Mouse (Mus musculus): ENCODE data around the gene Btbd3. TPM values are rescaled to one million over a fixed set of nuclear protein-coding genes. Genes with fewer than 3 reads are reported as not detected.

Gene Btbd3
- total and polyA plus RNA-seq, 3 experiments, result 0.11 TPM; not detected in 2

DNA sequence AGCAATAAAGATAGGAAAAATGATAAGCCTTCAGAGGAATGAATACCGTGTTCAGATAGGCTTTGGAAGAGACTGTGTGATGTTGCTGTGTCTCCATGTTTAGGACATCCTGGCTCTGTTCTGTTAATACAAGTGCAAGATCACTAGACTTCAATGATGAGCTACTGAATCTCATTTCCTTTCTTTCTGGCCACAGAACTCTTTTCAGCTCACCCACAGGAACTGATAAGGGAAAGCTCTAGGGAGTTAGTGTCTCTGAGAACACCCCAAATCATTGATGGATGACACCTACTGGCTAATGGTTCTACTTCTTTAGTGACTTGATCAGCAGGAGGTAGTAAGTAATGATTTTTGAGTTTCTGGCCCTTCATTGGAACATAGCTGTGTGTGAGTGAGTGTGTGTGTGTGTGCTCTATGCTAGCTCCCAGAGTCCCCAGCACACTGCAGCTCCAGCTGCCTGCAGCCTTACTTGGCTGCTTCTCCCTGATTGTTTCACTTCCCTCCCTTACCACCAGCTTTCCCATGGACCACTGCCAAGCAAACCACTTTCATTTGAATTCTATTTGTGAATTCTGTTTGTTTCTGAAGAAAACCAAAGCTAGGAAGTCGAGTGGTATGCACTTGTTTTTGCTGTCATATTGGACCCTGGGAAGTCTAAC lies 10.6 kb upstream of the Btbd3 start:
- ATAC-seq (ENCODE audit: extremely low read depth, insufficient number of reproducible peaks, low FRiP score, poor library complexity, severe bottlenecking) (no peak), DNase-seq (ENCODE audit: low spot score) (no peak)
- TF ChIP-seq TAL1 (conservative IDR thresholded peaks at IDR 0.05; ENCODE audit: low read depth, low read length) (no peak), GATA1 (IDR thresholded peaks at IDR 0.05; ENCODE audit: borderline replicate concordance, low read length) (no peak), POLR2AphosphoS5 (IDR thresholded peaks at IDR 0.05; ENCODE audit: insufficient replicate concordance, low read depth, low read length) (no peak), CTCF (IDR thresholded peaks at IDR 0.05; ENCODE audit: low read depth, low read length) (no peak), GATA2 (IDR thresholded peaks at IDR 0.05; ENCODE audit: borderline replicate concordance, low read depth, low read length) (no peak)
- Histone ChIP-seq H3K4me1 (ENCODE audit: insufficient read depth, low read depth, low read length) (no peaks in the 10 kb centered on the region), H3K4me3 (ENCODE audit: low read depth, low read length) (no peak overlapping the region), H3K36me3 (replicated peaks) (no peaks in the 10 kb centered on the region), H3K9me3 (replicated peaks) (peaks cover 6% of the 10 kb centered on the region), H3K27me3 (ENCODE audit: insufficient read depth, low read length) (no peaks in the 10 kb centered on the region)

DNA sequence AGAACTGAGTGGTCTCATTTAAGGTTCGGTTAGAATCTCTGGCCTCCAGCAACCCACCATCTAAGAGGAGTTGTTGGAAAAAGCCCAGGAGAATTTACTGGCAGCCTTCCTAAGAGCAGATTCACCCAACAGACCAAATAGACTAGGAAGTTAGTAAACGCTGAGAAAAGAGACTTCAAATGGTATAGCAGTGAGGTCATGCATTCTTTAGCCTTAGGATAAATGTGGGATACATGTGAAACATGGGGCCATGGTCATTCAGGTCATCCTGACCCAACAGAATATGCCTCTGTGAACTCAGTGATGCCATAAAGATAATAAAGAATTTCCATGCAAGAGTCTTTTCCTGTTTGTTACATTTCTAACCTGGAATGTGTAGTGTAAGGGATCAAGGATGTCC lies 8.4 kb upstream of the Btbd3 start:
- Histone ChIP-seq H3K27me3 (ENCODE audit: insufficient read depth, low read length) (no peaks in the 10 kb centered on the region), H3K9me3 (replicated peaks) (0 out of 2 replicates have a peak, but pooled peaks cover 4% of the 10 kb centered on the region), H3K4me1 (ENCODE audit: insufficient read depth, low read depth, low read length) (no peaks in the 10 kb centered on the region), H3K4me3 (ENCODE audit: low read depth, low read length) (no peak overlapping the region), H3K36me3 (replicated peaks) (no peaks in the 10 kb centered on the region)
- ATAC-seq (ENCODE audit: extremely low read depth, insufficient number of reproducible peaks, low FRiP score, poor library complexity, severe bottlenecking), result no peak
- no peak for TF ChIP-seq POLR2AphosphoS5 (IDR thresholded peaks at IDR 0.05; ENCODE audit: insufficient replicate concordance, low read depth, low read length)
- no peak for TF ChIP-seq CTCF (IDR thresholded peaks at IDR 0.05; ENCODE audit: low read depth, low read length)
- TF ChIP-seq TAL1 (conservative IDR thresholded peaks at IDR 0.05; ENCODE audit: low read depth, low read length), result no peak
- TF ChIP-seq GATA1 (IDR thresholded peaks at IDR 0.05; ENCODE audit: borderline replicate concordance, low read length), result no peak
- no peak for TF ChIP-seq GATA2 (IDR thresholded peaks at IDR 0.05; ENCODE audit: borderline replicate concordance, low read depth, low read length)
- no peak for DNase-seq (ENCODE audit: low spot score)

DNA sequence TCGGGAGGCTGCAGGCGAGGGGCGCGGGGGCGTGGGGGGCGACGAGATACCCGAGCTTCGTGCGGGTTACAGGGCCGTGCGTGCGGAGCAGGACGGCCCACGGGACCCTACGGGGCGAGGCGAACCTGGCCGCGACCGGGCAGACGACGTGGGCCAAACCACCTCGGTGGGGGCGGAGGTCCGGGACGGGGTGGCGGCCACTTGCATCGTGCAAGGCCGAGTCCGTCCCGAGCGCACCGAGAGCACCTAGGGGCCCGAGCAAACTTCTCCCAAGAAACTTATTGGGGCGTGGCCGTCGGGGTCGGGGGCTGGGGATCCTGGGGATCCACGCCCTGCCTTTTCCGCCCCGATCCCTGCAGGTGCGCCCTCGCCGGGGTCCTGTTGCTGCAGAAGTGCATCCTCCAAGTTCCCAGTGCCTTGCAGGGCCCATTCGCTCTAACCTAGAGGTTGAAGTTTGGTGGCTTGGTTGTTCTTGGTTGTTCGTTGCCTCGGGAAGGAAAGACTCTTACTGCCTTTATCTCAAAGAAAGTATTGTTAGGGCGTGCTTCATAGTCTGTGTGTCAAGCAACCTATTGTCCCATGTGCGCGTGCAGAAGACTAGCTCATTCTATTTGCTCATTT lies 596 bp downstream of the Btbd3 start:
- ATAC-seq (ENCODE audit: extremely low read depth, insufficient number of reproducible peaks, low FRiP score, poor library complexity, severe bottlenecking) (no peak), DNase-seq (ENCODE audit: low spot score) (no peak)
- H3K36me3 ChIP-seq (replicated peaks), result no peaks in the 10 kb centered on the region
- H3K27me3 ChIP-seq (ENCODE audit: insufficient read depth, low read length), result no peaks in the 10 kb centered on the region
- TF ChIP-seq GATA2 (IDR thresholded peaks at IDR 0.05; ENCODE audit: borderline replicate concordance, low read depth, low read length), result no peak
- TF ChIP-seq GATA1 (IDR thresholded peaks at IDR 0.05; ENCODE audit: borderline replicate concordance, low read length), result no peak
- TF ChIP-seq CTCF (IDR thresholded peaks at IDR 0.05; ENCODE audit: low read depth, low read length), result no peak
- no peak for TF ChIP-seq TAL1 (conservative IDR thresholded peaks at IDR 0.05; ENCODE audit: low read depth, low read length)
- no peak for TF ChIP-seq POLR2AphosphoS5 (IDR thresholded peaks at IDR 0.05; ENCODE audit: insufficient replicate concordance, low read depth, low read length)
- H3K4me1 ChIP-seq (ENCODE audit: insufficient read depth, low read depth, low read length), result no peaks in the 10 kb centered on the region
- H3K4me3 ChIP-seq (ENCODE audit: low read depth, low read length), result no peak overlapping the region; the same call in 1 of the 2 replicates
- peaks cover 19% of the 10 kb centered on the region for H3K9me3 ChIP-seq (replicated peaks)

DNA sequence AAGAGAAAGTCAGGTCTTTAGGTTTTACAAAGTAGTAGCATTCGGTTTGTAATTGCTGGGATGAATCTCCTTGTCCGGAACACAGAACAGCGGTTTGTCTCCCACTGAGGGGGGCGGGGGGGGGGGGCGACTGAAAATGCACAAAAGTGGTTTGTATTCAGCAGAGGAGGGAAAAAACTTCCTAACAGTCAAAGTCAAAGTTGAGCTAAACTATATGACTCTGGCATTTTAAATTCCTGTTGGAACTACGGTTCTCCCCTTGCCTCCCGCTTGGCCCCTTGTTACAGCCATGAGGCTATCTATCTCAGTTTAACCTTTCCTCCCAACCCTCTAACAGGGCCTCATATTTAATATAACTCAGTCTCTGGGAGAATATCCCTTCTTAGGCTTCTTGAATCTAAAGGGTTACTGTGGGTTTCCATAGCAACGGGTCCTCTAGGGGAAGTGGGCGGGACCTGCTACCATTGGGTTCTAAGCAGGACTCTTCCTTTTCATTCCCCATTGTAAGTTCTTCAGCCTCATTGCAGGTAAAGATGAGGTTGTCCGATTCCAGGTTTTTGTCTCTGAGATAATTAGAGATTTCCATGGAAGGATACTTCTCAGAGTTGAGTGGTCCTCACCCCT lies 1.4 kb downstream of the Btbd3 start:
- Histone ChIP-seq H3K36me3 (replicated peaks) (no peaks in the 10 kb centered on the region), H3K4me1 (ENCODE audit: insufficient read depth, low read depth, low read length) (no peaks in the 10 kb centered on the region), H3K9me3 (replicated peaks) (peaks cover 22% of the 10 kb centered on the region), H3K4me3 (ENCODE audit: low read depth, low read length) (no peak overlapping the region), H3K27me3 (ENCODE audit: insufficient read depth, low read length) (no peaks in the 10 kb centered on the region)
- ATAC-seq (ENCODE audit: extremely low read depth, insufficient number of reproducible peaks, low FRiP score, poor library complexity, severe bottlenecking) (no peak), DNase-seq (ENCODE audit: low spot score) (no peak)
- TF ChIP-seq POLR2AphosphoS5 (IDR thresholded peaks at IDR 0.05; ENCODE audit: insufficient replicate concordance, low read depth, low read length) (no peak), GATA1 (IDR thresholded peaks at IDR 0.05; ENCODE audit: borderline replicate concordance, low read length) (no peak), TAL1 (conservative IDR thresholded peaks at IDR 0.05; ENCODE audit: low read depth, low read length) (no peak), GATA2 (IDR thresholded peaks at IDR 0.05; ENCODE audit: borderline replicate concordance, low read depth, low read length) (no peak), CTCF (IDR thresholded peaks at IDR 0.05; ENCODE audit: low read depth, low read length) (no peak)

DNA sequence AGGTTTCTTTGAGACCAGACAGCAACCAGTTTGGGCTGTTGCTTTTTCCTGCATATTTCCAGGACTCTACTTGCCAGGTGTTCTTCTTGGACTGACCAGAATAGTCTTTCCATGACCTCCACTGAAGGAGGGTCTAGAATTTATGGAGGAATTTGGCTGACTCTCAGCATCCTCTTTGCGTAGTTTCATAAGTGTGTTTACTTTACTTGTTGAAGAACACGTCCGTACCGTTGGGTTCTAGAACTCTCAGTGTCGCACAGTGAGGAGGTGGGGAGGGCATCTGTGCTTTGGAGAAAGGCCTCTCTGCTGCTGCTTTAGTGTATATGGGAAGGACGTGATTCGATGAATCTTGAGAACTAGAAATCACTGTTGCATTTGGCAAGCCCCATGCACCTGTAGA lies 4.8 kb downstream of the Btbd3 start:
- TF ChIP-seq CTCF (IDR thresholded peaks at IDR 0.05; ENCODE audit: low read depth, low read length), result no peak
- no peak for TF ChIP-seq POLR2AphosphoS5 (IDR thresholded peaks at IDR 0.05; ENCODE audit: insufficient replicate concordance, low read depth, low read length)
- TF ChIP-seq GATA1 (IDR thresholded peaks at IDR 0.05; ENCODE audit: borderline replicate concordance, low read length), result no peak
- TF ChIP-seq TAL1 (conservative IDR thresholded peaks at IDR 0.05; ENCODE audit: low read depth, low read length), result no peak
- TF ChIP-seq GATA2 (IDR thresholded peaks at IDR 0.05; ENCODE audit: borderline replicate concordance, low read depth, low read length), result no peak
- H3K9me3 ChIP-seq (replicated peaks), result peaks cover 31% of the 10 kb centered on the region
- no peak for ATAC-seq (ENCODE audit: extremely low read depth, insufficient number of reproducible peaks, low FRiP score, poor library complexity, severe bottlenecking)
- DNase-seq (ENCODE audit: low spot score), result no peak
- no peaks in the 10 kb centered on the region for H3K27me3 ChIP-seq (ENCODE audit: insufficient read depth, low read length)
- H3K36me3 ChIP-seq (replicated peaks), result no peaks in the 10 kb centered on the region
- no peaks in the 10 kb centered on the region for H3K4me1 ChIP-seq (ENCODE audit: insufficient read depth, low read depth, low read length)
- H3K4me3 ChIP-seq (ENCODE audit: low read depth, low read length), result no peak overlapping the region

DNA sequence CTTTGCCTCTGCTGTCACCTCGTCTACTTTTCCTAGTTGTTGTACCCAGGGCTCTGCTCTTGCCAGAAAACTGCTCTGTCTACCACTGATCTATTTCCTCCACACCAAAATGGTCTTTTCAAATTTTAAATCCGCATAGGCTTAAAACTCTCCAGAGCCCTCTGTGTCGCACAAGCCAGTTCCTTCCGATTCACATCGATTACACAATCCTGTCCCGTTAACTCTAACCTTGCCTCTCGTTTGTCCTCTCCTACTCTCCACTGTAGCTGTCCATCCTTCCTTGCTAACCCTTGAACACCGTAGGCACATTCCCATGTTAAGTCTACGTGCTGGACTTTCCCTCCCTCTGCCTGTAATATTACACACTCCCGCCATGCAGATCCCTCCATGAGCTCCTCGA lies 6.5 kb downstream of the Btbd3 start:
- no peaks in the 10 kb centered on the region for H3K27me3 ChIP-seq (ENCODE audit: insufficient read depth, low read length)
- H3K4me1 ChIP-seq (ENCODE audit: insufficient read depth, low read depth, low read length), result no peaks in the 10 kb centered on the region
- no peak for TF ChIP-seq GATA1 (IDR thresholded peaks at IDR 0.05; ENCODE audit: borderline replicate concordance, low read length)
- TF ChIP-seq TAL1 (conservative IDR thresholded peaks at IDR 0.05; ENCODE audit: low read depth, low read length), result no peak
- no peak for TF ChIP-seq GATA2 (IDR thresholded peaks at IDR 0.05; ENCODE audit: borderline replicate concordance, low read depth, low read length)
- no peak for TF ChIP-seq POLR2AphosphoS5 (IDR thresholded peaks at IDR 0.05; ENCODE audit: insufficient replicate concordance, low read depth, low read length)
- no peak for TF ChIP-seq CTCF (IDR thresholded peaks at IDR 0.05; ENCODE audit: low read depth, low read length)
- no peaks in the 10 kb centered on the region for H3K36me3 ChIP-seq (replicated peaks)
- ATAC-seq (ENCODE audit: extremely low read depth, insufficient number of reproducible peaks, low FRiP score, poor library complexity, severe bottlenecking) (no peak), DNase-seq (ENCODE audit: low spot score) (no peak)
- H3K9me3 ChIP-seq (replicated peaks), result peaks cover 29% of the 10 kb centered on the region
- no peak overlapping the region for H3K4me3 ChIP-seq (ENCODE audit: low read depth, low read length)

Measured in G1E (cell line).